Mouse (Mus musculus): ENCODE measurements around the gene Fgf4. TPM values are rescaled to one million over a fixed set of nuclear protein-coding genes. Genes with fewer than 3 reads are reported as not detected.

Fgf4 gene
- not detected in 2 replicates for polyA plus RNA-seq (2012; rRNA removed)

- no peak for DNase-seq (ENCODE audit: low spot score)
Measured at GRCm38 (mm10) chr7:144847067-144847466, at the start of gene Fgf4. Gene Fgf4, plus strand, starts transcription at chr7:144847367.

GRCm38 (mm10) chr7:144798471-144798870 is 48.7 kb upstream of the Fgf4 start:
- DNase-seq (ENCODE audit: low spot score), result no peak

- DNase-seq (ENCODE audit: low spot score), result no peak
Measured at GRCm38 (mm10) chr7:144807036-144807435, 40.1 kb upstream of the Fgf4 start.

- no peak for DNase-seq (ENCODE audit: low spot score)
Measured at GRCm38 (mm10) chr7:144807976-144808577, 39.1 kb upstream of the Fgf4 start.

- no peak for DNase-seq (ENCODE audit: low spot score)
Measured at GRCm38 (mm10) chr7:144811521-144811920, 35.6 kb upstream of the Fgf4 start.

GRCm38 (mm10) chr7:144821901-144822300 is 25.3 kb upstream of the Fgf4 start:
- no peak for DNase-seq (ENCODE audit: low spot score)

- DNase-seq (ENCODE audit: low spot score), result no peak
Measured at GRCm38 (mm10) chr7:144823988-144824387, 23.2 kb upstream of the Fgf4 start.

GRCm38 (mm10) chr7:144828369-144828768 is 18.8 kb upstream of the Fgf4 start:
- DNase-seq (ENCODE audit: low spot score), result no peak

- DNase-seq (ENCODE audit: low spot score), result no peak
Measured at GRCm38 (mm10) chr7:144837891-144838488, 9.2 kb upstream of the Fgf4 start, which contains the start of gene Fgf3. Gene Fgf3, plus strand, starts transcription at chr7:144838083.

GRCm38 (mm10) chr7:144838522-144839503 is 8.4 kb upstream of the Fgf4 start:
- DNase-seq (ENCODE audit: low spot score), result no peak

- DNase-seq (ENCODE audit: low spot score), result no peak
Measured at GRCm38 (mm10) chr7:144846158-144846557, 1.0 kb upstream of the Fgf4 start.

GRCm38 (mm10) chr7:144851321-144851720 is 4.2 kb downstream of the Fgf4 start:
- no peak for DNase-seq (ENCODE audit: low spot score)

- no peak for DNase-seq (ENCODE audit: low spot score)
Measured at GRCm38 (mm10) chr7:144854966-144855365, 7.8 kb downstream of the Fgf4 start.

- DNase-seq (ENCODE audit: low spot score), result no peak
Measured at GRCm38 (mm10) chr7:144857158-144857557, 10.0 kb downstream of the Fgf4 start.

GRCm38 (mm10) chr7:144857826-144858342 is 10.7 kb downstream of the Fgf4 start:
- DNase-seq (ENCODE audit: low spot score), result no peak

GRCm38 (mm10) chr7:144858702-144859101 is 11.5 kb downstream of the Fgf4 start:
- DNase-seq (ENCODE audit: low spot score), result no peak

- no peak for DNase-seq (ENCODE audit: low spot score)
Measured at GRCm38 (mm10) chr7:144861056-144861768, 14.0 kb downstream of the Fgf4 start.

- DNase-seq (ENCODE audit: low spot score), result no peak
Measured at GRCm38 (mm10) chr7:144861769-144862070, 14.6 kb downstream of the Fgf4 start.

- DNase-seq (ENCODE audit: low spot score), result no peak
Measured at GRCm38 (mm10) chr7:144862126-144862525, 15.0 kb downstream of the Fgf4 start.

- DNase-seq (ENCODE audit: low spot score), result no peak
Measured at GRCm38 (mm10) chr7:144862712-144863111, 15.5 kb downstream of the Fgf4 start.

GRCm38 (mm10) chr7:144863196-144863595 is 16.0 kb downstream of the Fgf4 start:
- no peak for DNase-seq (ENCODE audit: low spot score)
